Mouse (Mus musculus): ENCODE data around the gene Irgc1. TPM values are rescaled to one million over a fixed set of nuclear protein-coding genes. Genes with fewer than 3 reads are reported as not detected.

Irgc1 gene
- polyA plus RNA-seq, 1 experiment from 2014 or later, result not detected

- under 1% methylated on average over 17 of the region's 38 CpGs for WGBS
- Histone ChIP-seq H3K27ac (ENCODE audit: low read depth, low read length) (peak overlapping the region; percentile 89), H3K9me3 (ENCODE audit: control insufficient read depth, low read length) (no peaks in the 10 kb centered on the region), H3K9ac (ENCODE audit: low read depth, low read length) (peak overlapping the region; percentile 93), H3K36me3 (ENCODE audit: control insufficient read depth, insufficient read depth, low read length) (no peaks in the 10 kb centered on the region), H3K4me2 (ENCODE audit: low read length) (peak overlapping the region; percentile 78), H3K4me3 (ENCODE audit: low read length) (peak overlapping the region; percentile 76), H3K4me1 (ENCODE audit: control insufficient read depth, insufficient read depth, low read depth, low read length) (peaks cover 53% of the 10 kb centered on the region), H3K27me3 (replicated peaks; ENCODE audit: control insufficient read depth, insufficient read depth, low read length) (no peaks in the 10 kb centered on the region)
- peak; percentile 1; the same call in 1 of the 2 replicates for ATAC-seq
Measured at GRCm38 (mm10) chr7:24482208-24483020, 30.3 kb upstream of the Irgc1 start.

DNA sequence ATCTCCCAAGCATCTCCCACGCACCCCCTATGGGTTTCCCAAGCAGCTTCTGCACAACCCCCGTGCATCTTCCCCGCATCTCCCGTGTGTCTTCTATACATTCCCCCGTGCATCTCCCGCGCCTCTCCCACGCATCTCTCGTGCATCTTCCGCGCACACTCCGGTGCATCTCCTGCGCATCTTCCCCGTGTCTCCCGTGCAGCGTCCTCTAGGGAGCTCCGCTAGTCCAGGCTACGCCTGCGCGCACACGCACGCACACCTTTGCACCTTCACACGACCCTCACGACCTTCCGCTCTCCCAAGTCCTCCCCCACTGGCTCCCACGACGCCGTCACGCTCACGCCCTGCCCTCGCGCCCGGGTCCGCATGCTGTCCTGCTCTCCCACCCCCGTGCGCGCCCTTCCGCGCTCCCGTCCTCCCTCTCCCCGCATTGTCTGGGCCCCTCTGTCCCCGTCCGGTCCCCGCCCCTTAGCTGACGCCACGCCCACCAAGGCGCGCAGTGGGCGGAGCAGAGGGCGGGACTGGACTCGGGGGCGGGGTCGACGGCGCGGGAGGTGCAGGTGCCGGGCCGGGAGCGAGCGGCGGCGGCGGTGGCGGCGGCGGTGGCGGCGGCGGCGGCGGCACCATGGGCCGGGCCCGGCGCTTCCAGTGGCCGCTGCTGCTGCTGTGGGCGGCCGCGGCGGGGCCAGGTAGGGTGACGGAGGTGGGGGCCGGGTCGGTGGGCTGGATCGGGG lies 29.5 kb upstream of the Irgc1 start, which contains the start of gene Cadm4:
Cadm4 (plus strand) TSS at position 550 of the 734 bp plus-strand sequence.
- peaks cover 46% of the 10 kb centered on the region for H3K4me1 ChIP-seq (ENCODE audit: control insufficient read depth, insufficient read depth, low read depth, low read length)
- peak; percentile 84 for ATAC-seq
- WGBS, result under 1% methylated on average over 76 of the region's 83 CpGs

GRCm38 (mm10) chr7:24480986-24481473 lies 28.9 kb upstream of the Irgc1 start:
- Histone ChIP-seq H3K27ac (ENCODE audit: low read depth, low read length) (peak overlapping the region; percentile 89), H3K9me3 (ENCODE audit: control insufficient read depth, low read length) (no peaks in the 10 kb centered on the region)

More for the DNA sequence above, 29.5 kb upstream of the Irgc1 start, which contains the start of gene Cadm4:
- no peaks in the 10 kb centered on the region for H3K36me3 ChIP-seq (ENCODE audit: control insufficient read depth, insufficient read depth, low read length)
- no peaks in the 10 kb centered on the region for H3K9me3 ChIP-seq (ENCODE audit: control insufficient read depth, low read length)
- H3K27ac ChIP-seq (ENCODE audit: low read depth, low read length), result peak within 1 kb of the TSS; percentile 89
- peak within 1 kb of the TSS; percentile 78 for H3K4me2 ChIP-seq (ENCODE audit: low read length)
- H3K27me3 ChIP-seq (replicated peaks; ENCODE audit: control insufficient read depth, insufficient read depth, low read length), result no peaks in the 10 kb centered on the region
- H3K4me3 ChIP-seq (ENCODE audit: low read length), result peak within 1 kb of the TSS; percentile 76
- peak within 1 kb of the TSS; percentile 93 for H3K9ac ChIP-seq (ENCODE audit: low read depth, low read length)

DNA sequence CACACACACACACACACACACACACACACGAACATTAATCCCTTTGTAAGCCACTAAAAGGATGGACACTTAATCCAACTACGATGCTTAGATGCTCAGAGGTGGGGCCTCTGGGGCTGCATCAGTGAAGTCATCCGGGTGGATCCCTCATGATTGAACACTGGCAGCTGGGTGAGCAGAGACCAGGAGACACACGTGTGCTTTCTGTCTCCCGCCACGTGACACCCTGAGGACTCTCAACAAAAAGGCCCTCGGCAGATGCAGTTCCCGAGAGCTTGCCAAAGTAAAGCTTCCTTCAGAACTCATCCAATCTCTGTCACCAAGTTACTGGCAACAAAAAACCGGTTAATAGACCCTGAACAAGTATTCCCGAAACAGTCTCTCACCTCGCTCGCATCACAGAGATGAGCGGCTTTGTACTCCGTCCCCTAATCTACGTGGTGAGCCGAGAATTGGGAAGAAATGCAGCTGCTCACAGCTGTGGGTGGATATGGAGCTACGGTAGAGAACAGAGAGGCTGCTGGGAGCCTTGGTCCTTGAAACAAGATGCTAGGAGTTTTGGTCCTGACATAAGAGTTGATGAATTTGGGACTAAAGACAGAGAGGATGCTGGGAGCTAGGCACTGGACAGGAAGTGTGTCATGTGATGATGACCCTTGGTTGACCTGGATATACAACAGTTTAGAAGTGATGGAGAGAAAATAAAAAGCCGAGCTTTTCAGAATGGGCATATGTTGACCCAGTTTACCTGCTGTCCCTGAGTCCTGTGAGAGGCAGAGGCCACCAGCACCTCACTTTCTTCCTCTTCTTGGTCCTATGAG lies 28.2 kb upstream of the Irgc1 start:
- H3K4me3 ChIP-seq (ENCODE audit: low read length), result peak overlapping the region; percentile 76
- H3K9ac ChIP-seq (ENCODE audit: low read depth, low read length), result peak overlapping the region; percentile 93
- peaks cover 33% of the 10 kb centered on the region for H3K4me1 ChIP-seq (ENCODE audit: control insufficient read depth, insufficient read depth, low read depth, low read length)
- WGBS, result 52% methylated on average over 18 of the region's 18 CpGs
- no peaks in the 10 kb centered on the region for H3K36me3 ChIP-seq (ENCODE audit: control insufficient read depth, insufficient read depth, low read length)
- H3K27me3 ChIP-seq (replicated peaks; ENCODE audit: control insufficient read depth, insufficient read depth, low read length), result no peaks in the 10 kb centered on the region
- H3K27ac ChIP-seq (ENCODE audit: low read depth, low read length), result peak overlapping the region; percentile 39
- H3K4me2 ChIP-seq (ENCODE audit: low read length), result peak overlapping the region; percentile 78
- H3K9me3 ChIP-seq (ENCODE audit: control insufficient read depth, low read length), result no peaks in the 10 kb centered on the region
- no peak for ATAC-seq

More at GRCm38 (mm10) chr7:24480986-24481473, 28.9 kb upstream of the Irgc1 start:
- Histone ChIP-seq H3K9ac (ENCODE audit: low read depth, low read length) (peak overlapping the region; percentile 93), H3K36me3 (ENCODE audit: control insufficient read depth, insufficient read depth, low read length) (no peaks in the 10 kb centered on the region), H3K4me3 (ENCODE audit: low read length) (peak overlapping the region; percentile 76), H3K27me3 (replicated peaks; ENCODE audit: control insufficient read depth, insufficient read depth, low read length) (no peaks in the 10 kb centered on the region), H3K4me1 (ENCODE audit: control insufficient read depth, insufficient read depth, low read depth, low read length) (peaks cover 40% of the 10 kb centered on the region), H3K4me2 (ENCODE audit: low read length) (peak overlapping the region; percentile 78)
- peak; percentile 65 for ATAC-seq
- 11% methylated on average over 14 of the region's 14 CpGs for WGBS

- Histone ChIP-seq H3K4me3 (ENCODE audit: low read length) (no peak overlapping the region), H3K9me3 (ENCODE audit: control insufficient read depth, low read length) (no peaks in the 10 kb centered on the region), H3K36me3 (ENCODE audit: control insufficient read depth, insufficient read depth, low read length) (no peaks in the 10 kb centered on the region), H3K27ac (ENCODE audit: low read depth, low read length) (no peak overlapping the region), H3K27me3 (replicated peaks; ENCODE audit: control insufficient read depth, insufficient read depth, low read length) (no peaks in the 10 kb centered on the region), H3K4me2 (ENCODE audit: low read length) (peak overlapping the region; percentile 78), H3K4me1 (ENCODE audit: control insufficient read depth, insufficient read depth, low read depth, low read length) (peaks cover 35% of the 10 kb centered on the region), H3K9ac (ENCODE audit: low read depth, low read length) (no peak overlapping the region; the same call in 1 of the 2 replicates)
- WGBS, result 87% methylated on average over 2 of the region's 2 CpGs
- ATAC-seq, result no peak
Measured at GRCm38 (mm10) chr7:24479685-24480084, 27.6 kb upstream of the Irgc1 start.

DNA sequence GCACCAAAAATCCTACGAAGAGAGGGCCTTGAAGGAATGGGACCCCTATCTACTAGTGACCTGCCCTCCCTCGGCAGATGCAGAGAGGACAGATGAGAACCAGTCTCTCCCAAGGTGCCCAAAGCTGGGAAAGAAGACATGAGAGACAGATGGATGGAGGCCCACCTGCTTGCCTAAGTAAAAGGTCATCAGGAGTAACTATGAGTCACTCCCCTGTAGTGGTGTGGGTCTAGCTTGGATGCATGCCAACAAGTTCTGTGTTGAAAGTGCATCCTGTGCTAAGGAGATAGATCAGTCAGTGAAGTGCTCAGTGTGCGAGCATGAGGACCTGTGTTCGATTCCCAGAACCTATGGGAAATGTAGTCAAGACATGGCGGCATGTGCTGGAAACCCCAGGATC lies 26.8 kb upstream of the Irgc1 start:
- H3K4me1 ChIP-seq (ENCODE audit: control insufficient read depth, insufficient read depth, low read depth, low read length), result peaks cover 27% of the 10 kb centered on the region
- H3K27me3 ChIP-seq (replicated peaks; ENCODE audit: control insufficient read depth, insufficient read depth, low read length), result no peaks in the 10 kb centered on the region
- no peaks in the 10 kb centered on the region for H3K36me3 ChIP-seq (ENCODE audit: control insufficient read depth, insufficient read depth, low read length)
- no peak overlapping the region for H3K4me2 ChIP-seq (ENCODE audit: low read length)
- no peaks in the 10 kb centered on the region for H3K9me3 ChIP-seq (ENCODE audit: control insufficient read depth, low read length)
- WGBS, result 84% methylated on average over 5 of the region's 5 CpGs
- H3K27ac ChIP-seq (ENCODE audit: low read depth, low read length), result no peak overlapping the region
- no peak overlapping the region for H3K9ac ChIP-seq (ENCODE audit: low read depth, low read length)
- no peak overlapping the region for H3K4me3 ChIP-seq (ENCODE audit: low read length)
- ATAC-seq, result no peak

- WGBS, result 82% methylated on average over 7 of the region's 7 CpGs
- no peaks in the 10 kb centered on the region for H3K9me3 ChIP-seq (ENCODE audit: control insufficient read depth, low read length)
- H3K27ac ChIP-seq (ENCODE audit: low read depth, low read length), result no peak overlapping the region
- no peaks in the 10 kb centered on the region for H3K27me3 ChIP-seq (replicated peaks; ENCODE audit: control insufficient read depth, insufficient read depth, low read length)
- H3K4me2 ChIP-seq (ENCODE audit: low read length), result no peak overlapping the region
- H3K9ac ChIP-seq (ENCODE audit: low read depth, low read length), result no peak overlapping the region
- H3K36me3 ChIP-seq (ENCODE audit: control insufficient read depth, insufficient read depth, low read length), result no peaks in the 10 kb centered on the region
- peaks cover 20% of the 10 kb centered on the region for H3K4me1 ChIP-seq (ENCODE audit: control insufficient read depth, insufficient read depth, low read depth, low read length)
- no peak overlapping the region for H3K4me3 ChIP-seq (ENCODE audit: low read length)
- ATAC-seq, result no peak
Measured at GRCm38 (mm10) chr7:24476856-24477255, 24.8 kb upstream of the Irgc1 start.

GRCm38 (mm10) chr7:24476338-24476737 lies 24.2 kb upstream of the Irgc1 start:
- no peak overlapping the region for H3K27ac ChIP-seq (ENCODE audit: low read depth, low read length)
- peaks cover 20% of the 10 kb centered on the region for H3K4me1 ChIP-seq (ENCODE audit: control insufficient read depth, insufficient read depth, low read depth, low read length)
- no peak overlapping the region for H3K9ac ChIP-seq (ENCODE audit: low read depth, low read length)
- H3K27me3 ChIP-seq (replicated peaks; ENCODE audit: control insufficient read depth, insufficient read depth, low read length), result no peaks in the 10 kb centered on the region
- no peak overlapping the region for H3K4me2 ChIP-seq (ENCODE audit: low read length)
- no peak for ATAC-seq
- no peaks in the 10 kb centered on the region for H3K9me3 ChIP-seq (ENCODE audit: control insufficient read depth, low read length)
- H3K36me3 ChIP-seq (ENCODE audit: control insufficient read depth, insufficient read depth, low read length), result no peaks in the 10 kb centered on the region
- no peak overlapping the region for H3K4me3 ChIP-seq (ENCODE audit: low read length)
- WGBS, result 82% methylated on average over 8 of the region's 8 CpGs

Data from hindbrain, embryonic 16.5 days (tissue).